Mouse (Mus musculus) neural tube, embryonic 10.5 days (tissue): Measurements from ENCODE around the gene Gm14692.
"Not testable (repeated sequence)": the region's sequence is repeated elsewhere in the genome, so short reads cannot be mapped to it uniquely, and the experiment has no call there.

Source experiments
- DNase-seq: peaks from one replicate; pipeline ENCODE4 v3.0.0-alpha.2; 2017; ENCODE audit warnings: low spot score; ENCODE audit errors: extremely low spot score

The Gm14692 gene

DNA sequence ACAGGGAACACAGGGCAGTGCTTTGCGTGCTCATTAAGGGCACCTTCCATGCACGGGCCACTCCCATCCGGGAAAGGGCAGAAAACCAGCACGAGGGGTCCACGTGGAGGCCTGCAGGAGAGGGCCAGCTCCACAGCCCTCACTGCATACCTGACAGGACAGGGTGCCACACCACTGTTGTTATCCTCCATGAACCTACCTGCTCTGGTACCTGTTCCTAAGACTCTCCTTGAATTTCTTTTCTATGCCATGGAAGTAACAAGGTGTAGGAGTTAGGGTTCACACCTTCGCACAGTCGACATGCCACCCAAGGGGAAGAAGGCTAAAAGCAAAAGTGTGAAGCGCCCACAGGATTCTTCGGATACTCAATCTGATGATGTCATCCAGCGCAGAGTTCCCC lies at the start of gene Gm14692:
Gene Gm14692 (plus strand): TSS at position 301 of the 400 bp plus-strand sequence.
- DNase-seq, result not testable (repeated sequence)

DNA sequence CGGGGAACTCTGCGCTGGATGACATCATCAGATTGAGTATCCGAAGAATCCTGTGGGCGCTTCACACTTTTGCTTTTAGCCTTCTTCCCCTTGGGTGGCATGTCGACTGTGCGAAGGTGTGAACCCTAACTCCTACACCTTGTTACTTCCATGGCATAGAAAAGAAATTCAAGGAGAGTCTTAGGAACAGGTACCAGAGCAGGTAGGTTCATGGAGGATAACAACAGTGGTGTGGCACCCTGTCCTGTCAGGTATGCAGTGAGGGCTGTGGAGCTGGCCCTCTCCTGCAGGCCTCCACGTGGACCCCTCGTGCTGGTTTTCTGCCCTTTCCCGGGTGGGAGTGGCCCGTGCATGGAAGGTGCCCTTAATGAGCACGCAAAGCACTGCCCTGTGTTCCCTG lies 2.0 kb upstream of the Gm14692 start, which contains the start of gene Gm1140:
Gene Gm1140 (minus strand): TSS at position 101 of the 400 bp plus-strand sequence.
- not testable (repeated sequence) for DNase-seq
